Mouse (Mus musculus): ENCODE results near the gene Olfr220. TPM values are rescaled to one million over a fixed set of nuclear protein-coding genes. Genes with fewer than 3 reads are reported as not detected.

Gene Olfr220
- polyA plus RNA-seq, 1 experiment from 2014 or later = not detected

Other genes with a start within 250 kb of the Olfr220 start
- gene Olfr419, start 190.0 kb upstream of the Olfr220 start, polyA plus RNA-seq (2018) = not detected in 3 replicates
- gene Mptx1, start 111.6 kb upstream of the Olfr220 start, polyA plus RNA-seq (2018) = not detected in 3 replicates
- not detected in 3 replicates for gene Olfr417, start 77.0 kb upstream of the Olfr220 start, polyA plus RNA-seq (2018)
- not detected in 3 replicates for gene Olfr248, start 51.0 kb upstream of the Olfr220 start, polyA plus RNA-seq (2018)
- not detected in 3 replicates for gene Olfr414, start 18.0 kb upstream of the Olfr220 start, polyA plus RNA-seq (2018)
- not detected in 3 replicates for gene Fmn2, start 59.7 kb downstream of the Olfr220 start, polyA plus RNA-seq (2018)

Measured in macrophage (primary cell).